Mouse (Mus musculus) B cell, adult 62 days (primary cell): ENCODE results near the gene Mras. TPM values are rescaled to one million over a fixed set of nuclear protein-coding genes. Genes with fewer than 3 reads are reported as not detected.

Experiments
- total RNA-seq: library from RNA; stranded (reverse); gene quantifications from 4 replicates; pipeline ENCODE4 v1.2.4, GENCODE M21; 2023

Mras gene
- total RNA-seq = 0.12 to 0.49 TPM in 2 of 4 replicates, not detected in the others

DNA sequence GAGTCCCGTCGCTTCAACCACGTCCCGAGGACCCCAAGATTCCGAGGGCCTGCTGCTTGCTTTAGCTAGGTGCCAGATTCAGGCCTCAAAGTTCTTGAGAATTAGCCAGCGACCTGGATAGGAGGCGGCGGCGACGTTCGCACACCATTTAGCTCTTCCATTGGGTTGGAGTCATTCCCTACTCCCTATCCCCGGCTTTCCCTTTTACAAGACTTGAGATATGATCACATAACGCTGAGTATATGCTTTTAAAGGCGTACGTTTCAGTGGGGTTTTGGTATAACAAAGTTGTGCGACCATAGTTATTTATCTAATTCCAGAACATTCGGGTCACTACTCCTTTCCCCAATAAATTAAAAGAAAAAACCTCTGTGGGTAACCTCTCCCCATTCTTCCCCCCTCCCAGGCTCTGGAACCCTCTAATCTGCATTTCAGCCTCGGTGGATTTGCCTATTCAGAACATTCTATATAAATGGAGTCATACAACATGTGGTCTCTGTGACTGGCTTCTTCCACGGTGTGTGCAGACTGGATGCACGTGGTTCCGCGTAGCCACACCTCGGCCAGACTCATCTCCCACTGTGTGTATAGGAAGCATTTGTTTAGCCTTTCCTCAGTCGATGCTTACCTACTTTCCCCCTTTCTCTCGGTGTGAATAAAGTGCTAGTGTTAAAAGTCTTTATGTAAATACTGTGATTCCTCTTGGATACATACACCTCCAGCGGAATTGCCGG is at the start of gene Mras:
TSS of gene Mras (minus strand) at position 351 of the 734 bp plus-strand sequence.

GRCm38 (mm10) chr9:99451161-99451560 is 14.0 kb upstream of the Mras start, which contains the start of gene Nme9:
Gene Nme9, plus strand, starts transcription at chr9:99451475.

GRCm38 (mm10) chr9:99357921-99358692 is 79.1 kb downstream of the Mras start, which contains the start of gene Esyt3:
Gene Esyt3, minus strand, starts transcription at chr9:99358557.

Other genes with a start within 250 kb of the Mras start
- gene Faiml, start 200.1 kb downstream of the Mras start, total RNA-seq = not detected in 4 replicates
- 7.9 to 12.1 TPM (median 10.0 TPM) in 4 replicates for gene Cep70, start 194.0 kb downstream of the Mras start, total RNA-seq
- not detected in 4 replicates for gene Esyt3, start 78.8 kb downstream of the Mras start, total RNA-seq
- not detected in 4 replicates for gene Nme9, start 14.1 kb upstream of the Mras start, total RNA-seq
- 30.9 to 37.7 TPM (median 35.5 TPM) in 4 replicates for gene Armc8, start 131.5 kb upstream of the Mras start, total RNA-seq
- 24.6 to 31.1 TPM (median 27.7 TPM) in 4 replicates for gene Dbr1, start 138.4 kb upstream of the Mras start, total RNA-seq
- gene A4gnt, start 175.1 kb upstream of the Mras start, total RNA-seq = not detected in 4 replicates
- gene Dzip1l, start 192.1 kb upstream of the Mras start, total RNA-seq = not detected in 4 replicates